Mouse (Mus musculus) limb, embryonic 14.5 days (tissue): ENCODE measurements around the gene Nr2c1. TPM values are rescaled to one million over a fixed set of nuclear protein-coding genes. Genes with fewer than 3 reads are reported as not detected.

Experiments
- ATAC-seq: fragments of 200-750 bp; cut with Nextera tagmentation; 2 replicates; pipeline ENCODE4 v1.8.0; 2017; ENCODE audit warnings: low read depth, moderate number of reproducible peaks, moderate TSS enrichment; ENCODE audit not compliant: low FRiP score
- DNase-seq: peaks from one replicate; pipeline ENCODE4 v3.0.0-alpha.2; 2015; ENCODE audit warnings: low spot score
- H3K27ac ChIP-seq: fragments of 300-500 bp; sonication (generic); replicated peaks from 2 replicates; pipeline ENCODE4 v1.5.1; 2014; ENCODE audit warnings: low read depth, mild to moderate bottlenecking, low read length, moderate library complexity, mixed read lengths
- H3K27me3 ChIP-seq: fragments of 300-500 bp; sonication (generic); 2 replicates; pipeline ENCODE4 v1.6.1; 2014; ENCODE audit warnings: low read length, mixed read lengths; ENCODE audit not compliant: control insufficient read depth, insufficient read depth
- H3K36me3 ChIP-seq: fragments of 300-500 bp; sonication (generic); 2 replicates; pipeline ENCODE4 v1.6.1; 2014; ENCODE audit warnings: mild to moderate bottlenecking, low read length, moderate library complexity, mixed read lengths; ENCODE audit not compliant: control insufficient read depth, insufficient read depth
- H3K4me1 ChIP-seq: fragments of 300-500 bp; sonication (generic); 2 replicates; pipeline ENCODE4 v1.6.1; 2014; ENCODE audit warnings: antibody characterized with exemption, low read length, mixed read lengths; ENCODE audit not compliant: control insufficient read depth, insufficient read depth
- H3K4me2 ChIP-seq: fragments of 300-500 bp; sonication (generic); replicated peaks from 2 replicates; pipeline ENCODE4 v1.6.1; 2014; ENCODE audit warnings: low read depth, mild to moderate bottlenecking, low read length, moderate library complexity; ENCODE audit not compliant: severe bottlenecking
- H3K4me3 ChIP-seq: fragments of 300-500 bp; sonication (generic); replicated peaks from 2 replicates; pipeline ENCODE4 v1.5.1; 2014; ENCODE audit warnings: low read length
- H3K9ac ChIP-seq: fragments of 300-500 bp; sonication (generic); 2 replicates; pipeline ENCODE4 v1.6.1; 2014; ENCODE audit warnings: mild to moderate bottlenecking, low read depth, low read length, moderate library complexity; ENCODE audit not compliant: severe bottlenecking
- H3K9me3 ChIP-seq: fragments of 300-500 bp; sonication (generic); 2 replicates; pipeline ENCODE4 v1.6.1; 2016; ENCODE audit warnings: low read length; ENCODE audit not compliant: control insufficient read depth
- POLR2A ChIP-seq: fragments of 200-500 bp; IDR thresholded peaks from 2 replicates; pipeline ENCODE4 v1.8.0; 2012; ENCODE audit warnings: inconsistent platforms, mild to moderate bottlenecking, moderate library complexity, borderline replicate concordance; ENCODE audit not compliant: insufficient read depth, insufficient read length; ENCODE audit errors: extremely low read depth
- WGBS: fragments of 180-500 bp; shearing (Covaris S2); extraction: QIAGEN DNeasy Blood & Tissue Kit; methylation state at CpG from one replicate; pipeline ENCODE4 v1.1.7; 2014; 5-methylcytosine and 5-hydroxymethylcytosine counted together
- polyA plus RNA-seq, 2 experiments: library from polyadenylated mRNA; depleted of rRNA in 1 of 2; stranded (reverse) in 1 of 2; unstranded in 1 of 2; fragments of >200 nt; fragmentation: Nextera tagmentation in 1 of 2; extraction: Ambion mirVana in 1 of 2; gene quantifications; 2 replicates each; pipeline versions ENCODE4 v1.2.1 to v1.2.3; 2012 to 2014

Gene Nr2c1
- polyA plus RNA-seq, 2 experiments = 7.9 to 11.5 TPM

DNA sequence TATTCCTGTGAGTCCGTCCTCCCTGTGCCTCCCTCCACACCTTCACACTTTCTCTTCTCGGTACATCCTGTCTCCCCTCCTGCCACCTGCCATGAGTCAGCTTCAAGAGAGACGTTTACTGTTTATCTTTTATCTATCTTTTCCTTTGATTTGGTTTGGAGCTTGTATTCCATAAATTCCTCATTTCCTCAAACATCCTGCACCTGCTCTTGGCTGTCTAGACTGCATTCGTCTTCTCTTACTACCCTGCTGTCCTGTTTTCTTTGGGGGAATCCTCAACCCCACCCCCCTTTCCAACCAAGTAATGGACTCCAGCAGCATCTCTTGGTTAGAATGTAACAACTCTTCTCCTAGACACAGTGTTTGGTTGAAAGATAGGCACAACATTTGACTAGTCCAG is 87.4 kb downstream of the Nr2c1 start:
- Histone ChIP-seq H3K36me3 (no peaks in the 10 kb centered on the region), H3K27ac (no peak overlapping the region), H3K4me2 (no peak overlapping the region), H3K27me3 (no peaks in the 10 kb centered on the region), H3K9ac (no peak overlapping the region), H3K4me1 (no peaks in the 10 kb centered on the region), H3K9me3 (no peaks in the 10 kb centered on the region), H3K4me3 (no peak overlapping the region)
- WGBS = 54% methylated on average over 4 of the region's 4 CpGs
- TF ChIP-seq POLR2A = no peak
- DNase-seq = no peak
- ATAC-seq = no peak

DNA sequence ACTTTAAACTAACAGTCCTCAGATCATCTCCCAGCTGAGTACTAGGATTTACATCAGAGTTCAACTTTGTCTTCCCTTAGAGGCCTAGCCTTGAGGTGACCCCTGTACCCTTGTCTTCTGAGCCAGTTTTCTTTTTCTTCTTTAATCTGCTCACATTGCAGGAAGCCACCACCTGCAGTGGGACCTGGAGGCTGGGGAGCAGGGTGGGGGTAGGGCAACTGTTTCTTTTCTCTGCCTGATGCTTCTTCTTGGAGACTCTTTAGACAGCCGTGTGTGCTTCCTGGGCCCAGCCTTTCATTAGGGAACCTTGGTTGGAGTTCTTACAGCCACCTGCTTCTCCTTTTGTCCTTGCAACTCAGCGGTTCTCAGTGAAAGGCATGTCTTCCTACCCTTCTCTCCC is 93.5 kb downstream of the Nr2c1 start:
- H3K27ac ChIP-seq = no peak overlapping the region
- no peaks in the 10 kb centered on the region for H3K27me3 ChIP-seq
- no peak overlapping the region for H3K4me2 ChIP-seq
- no peak overlapping the region for H3K9ac ChIP-seq
- no peaks in the 10 kb centered on the region for H3K36me3 ChIP-seq
- TF ChIP-seq POLR2A = no peak
- WGBS = 76% methylated on average over 2 of the region's 2 CpGs
- no peak for ATAC-seq
- no peak for DNase-seq
- H3K4me1 ChIP-seq = no peaks in the 10 kb centered on the region
- no peaks in the 10 kb centered on the region for H3K9me3 ChIP-seq
- no peak overlapping the region for H3K4me3 ChIP-seq

Other genes with a start within 250 kb of the Nr2c1 start
- gene Vezt, start 112.2 kb upstream of the Nr2c1 start, polyA plus RNA-seq (2012; rRNA removed) = 23.8 and 24.5 TPM in 2 replicates
- 27.7 and 28.1 TPM in 2 replicates for gene Vezt, start 112.2 kb upstream of the Nr2c1 start, polyA plus RNA-seq (2014; fragmentation: Nextera tagmentation; extraction: Ambion mirVana)
- gene Fgd6, start 112.0 kb upstream of the Nr2c1 start, polyA plus RNA-seq (2012; rRNA removed) = 5.5 and 5.9 TPM in 2 replicates
- gene Fgd6, start 112.0 kb upstream of the Nr2c1 start, polyA plus RNA-seq (2014; fragmentation: Nextera tagmentation; extraction: Ambion mirVana) = 3.2 TPM in 2 replicates
- 115 and 198 TPM in 2 replicates for gene Ndufa12, start 50.7 kb downstream of the Nr2c1 start, polyA plus RNA-seq (2012; rRNA removed)
- 349 and 377 TPM in 2 replicates for gene Ndufa12, start 50.7 kb downstream of the Nr2c1 start, polyA plus RNA-seq (2014; fragmentation: Nextera tagmentation; extraction: Ambion mirVana)
- gene Gm4792, start 150.7 kb downstream of the Nr2c1 start, polyA plus RNA-seq (2012; rRNA removed) = 0.26 TPM in 1 of 2 replicates, not detected in the other
- not detected in 2 replicates for gene Gm4792, start 150.7 kb downstream of the Nr2c1 start, polyA plus RNA-seq (2014; fragmentation: Nextera tagmentation; extraction: Ambion mirVana)
- 10.5 and 10.7 TPM in 2 replicates for gene Tmcc3, start 163.9 kb downstream of the Nr2c1 start, polyA plus RNA-seq (2012; rRNA removed)
- gene Tmcc3, start 163.9 kb downstream of the Nr2c1 start, polyA plus RNA-seq (2014; fragmentation: Nextera tagmentation; extraction: Ambion mirVana) = 17.5 and 18.2 TPM in 2 replicates